28 mouse cellular contexts compared by ENCODE assay signal in the genomic region with DNA sequence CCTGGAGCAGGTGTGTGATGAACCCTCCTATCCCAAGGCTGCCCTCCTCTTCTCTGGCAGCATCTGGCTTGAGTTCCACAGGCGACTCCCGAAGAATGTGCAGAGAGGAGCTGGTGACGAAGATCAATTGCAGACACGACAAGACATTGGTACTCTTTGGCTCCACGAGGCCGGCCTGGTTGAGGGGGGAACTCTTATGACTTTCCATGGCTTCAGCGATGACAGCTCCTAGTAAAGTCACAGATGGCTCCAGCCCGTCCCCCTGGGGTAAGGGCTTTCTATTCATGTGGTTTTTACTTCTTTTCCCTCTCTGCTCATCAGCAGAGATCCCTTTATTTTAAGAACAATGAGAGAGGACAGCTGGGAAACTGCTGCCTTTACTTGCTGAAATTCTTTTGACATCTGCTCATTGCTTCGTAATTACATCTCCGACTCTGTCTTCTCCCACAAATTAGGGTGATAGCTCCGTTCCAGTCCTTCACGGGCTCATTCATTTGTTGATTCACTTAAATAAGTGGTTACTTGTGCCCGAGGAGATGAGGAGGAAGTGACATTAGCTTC.
DNase-seq lines count a peak whose midpoint lies in the region; ATAC-seq and TF ChIP-seq lines count a peak whose summit lies in the region.
"Had no signal": no experiment of that assay in that cellular context is flagged by ENCODE, and none has a peak within 500 bp of the region (broad histone marks: within the 10 kb centered on the region; RNA-seq: fewer than 3 reads in every experiment).

No protein-coding gene starts in this region.

- no peak for DNase-seq in forebrain, embryonic 10.5 days (ENCODE audit: extremely low spot score, low spot score)
- peak; percentile 51 for DNase-seq in Muller cell, postnatal 12 days (ENCODE audit: inconsistent ontology term)
- peak; percentile 27 for DNase-seq in brain, embryonic 14.5 days (ENCODE audit: low read depth)
- peak; percentile 53 for DNase-seq in limb, embryonic 10.5 days (ENCODE audit: low spot score)
- DNase-seq in spleen, postnatal 10 days (ENCODE audit: low spot score in 2 of 2): no peak
- no peak for DNase-seq in kidney, postnatal 14 days
- DNase-seq: adrenal gland, adult 2 months; B cell, adult 2 months; cerebellum, adult 9-10 months; gastrocnemius, postnatal 14 days; heart, adult 18-20 months; kidney, postnatal 36 days; layer of hippocampus, postnatal 36 days; liver, postnatal 0 days; right cerebral cortex, postnatal 25 days; thymus, postnatal 14 days had no signal

- no peak overlapping the region for H3K4me3 ChIP-seq in forebrain, embryonic 15.5 days
- no peak overlapping the region for H3K4me3 ChIP-seq in forebrain, embryonic 10.5 days
- no peak overlapping the region for H3K4me3 ChIP-seq in limb, embryonic 10.5 days
- H3K4me3 ChIP-seq: embryonic facial prominence, embryonic 13.5 days; limb, embryonic 12.5 days; midbrain, embryonic 10.5 days; myocyte had no signal

- H3K36me3 ChIP-seq in forebrain, embryonic 15.5 days: no peaks in the 10 kb centered on the region
- no peaks in the 10 kb centered on the region for H3K36me3 ChIP-seq in forebrain, embryonic 10.5 days (replicated peaks)
- no peaks in the 10 kb centered on the region for H3K36me3 ChIP-seq in limb, embryonic 10.5 days
- H3K36me3 ChIP-seq: embryonic facial prominence, embryonic 13.5 days; G1E; limb, embryonic 12.5 days; midbrain, embryonic 10.5 days had no signal

- TF ChIP-seq POLR2A in brain, embryonic 14.5 days (IDR thresholded peaks at IDR 0.05; ENCODE audit: borderline replicate concordance, extremely low read depth, insufficient read depth, insufficient read length, poor library complexity, severe bottlenecking): no peak

- 58% methylated on average over 13 of the region's 13 CpGs for WGBS in forebrain, embryonic 15.5 days
- WGBS in forebrain, embryonic 10.5 days: 65% methylated on average over 13 of the region's 13 CpGs
- 36% methylated on average over 13 of the region's 13 CpGs for WGBS in limb, embryonic 10.5 days

- ATAC-seq in forebrain, embryonic 15.5 days (replicated peaks): no peak
- ATAC-seq: hindbrain, postnatal 0 days; intestine, embryonic 16.5 days; liver, postnatal 0 days; lung, postnatal 0 days; midbrain, embryonic 16.5 days had no signal

- H3K27ac ChIP-seq in forebrain, embryonic 15.5 days (replicated peaks): peak overlapping the region; percentile 45; the same call in 1 of the 2 replicates
- no peak overlapping the region for H3K27ac ChIP-seq in forebrain, embryonic 10.5 days
- H3K27ac ChIP-seq in limb, embryonic 10.5 days: no peak overlapping the region
- H3K27ac ChIP-seq: embryonic facial prominence, embryonic 13.5 days; hindbrain, postnatal 0 days; limb, embryonic 12.5 days; macrophage had no signal

- peaks cover 20% of the 10 kb centered on the region for H3K4me1 ChIP-seq in forebrain, embryonic 15.5 days
- H3K4me1 ChIP-seq in forebrain, embryonic 10.5 days: peaks cover 27% of the 10 kb centered on the region
- peaks cover 43% of the 10 kb centered on the region for H3K4me1 ChIP-seq in limb, embryonic 10.5 days

- TF ChIP-seq CTCF in brain, embryonic 14.5 days (IDR thresholded peaks at IDR 0.05; ENCODE audit: borderline replicate concordance, extremely low read depth, insufficient read depth, insufficient read length): no peak

- H3K27me3 ChIP-seq in forebrain, embryonic 15.5 days: no peaks in the 10 kb centered on the region
- H3K27me3 ChIP-seq in forebrain, embryonic 10.5 days (ENCODE audit: poor library complexity, severe bottlenecking): no peaks in the 10 kb centered on the region; the same call in 1 of the 2 replicates
- peaks cover 46% of the 10 kb centered on the region for H3K27me3 ChIP-seq in limb, embryonic 10.5 days (ENCODE audit: low read depth, poor library complexity, severe bottlenecking)

- H3K4me2 ChIP-seq in forebrain, embryonic 15.5 days (replicated peaks): no peak overlapping the region
- H3K4me2 ChIP-seq: embryonic facial prominence, embryonic 13.5 days; limb, embryonic 12.5 days; liver, embryonic 11.5 days had no signal

- H3K9ac ChIP-seq in forebrain, embryonic 15.5 days (replicated peaks): no peak overlapping the region
- H3K9ac ChIP-seq: embryonic facial prominence, embryonic 13.5 days; limb, embryonic 12.5 days; liver, postnatal 0 days had no signal

- no peaks in the 10 kb centered on the region for H3K9me3 ChIP-seq in forebrain, embryonic 15.5 days
- no peaks in the 10 kb centered on the region for H3K9me3 ChIP-seq in forebrain, embryonic 10.5 days
- H3K9me3 ChIP-seq in limb, embryonic 10.5 days (replicated peaks): no peaks in the 10 kb centered on the region
- H3K9me3 ChIP-seq: embryonic facial prominence, embryonic 13.5 days; limb, embryonic 12.5 days; midbrain, embryonic 10.5 days had no signal

Comparison
In these comparisons a context has a peak if more than half of its experiments do, and no peak if none do; other contexts are left out.
1. DNase-seq: peak in Muller cell, postnatal 12 days (single experiment), brain, embryonic 14.5 days (single experiment) and limb, embryonic 10.5 days (single experiment); none in forebrain, embryonic 10.5 days (single experiment), spleen, postnatal 10 days (0 of 2) and kidney, postnatal 14 days (single experiment).